Mouse (Mus musculus) cortical plate, adult 2 months (tissue): ENCODE results near the gene Stom. TPM values are rescaled to one million over a fixed set of nuclear protein-coding genes. Genes with fewer than 3 reads are reported as not detected.

Experiments used
- H3K27ac ChIP-seq: fragments of 200-500 bp; 2 replicates; pipeline ENCODE4 v1.5.1; 2012; ENCODE audit warnings: low read length, control low read depth, inconsistent platforms; ENCODE audit not compliant: insufficient read depth
- H3K4me1 ChIP-seq: fragments of 200-500 bp; 2 replicates; pipeline ENCODE4 v1.6.1; 2011; ENCODE audit warnings: low read length; ENCODE audit not compliant: control insufficient read depth, insufficient read depth
- H3K4me3 ChIP-seq: fragments of 200-500 bp; 2 replicates; pipeline ENCODE4 v1.5.1; 2011; ENCODE audit warnings: mild to moderate bottlenecking, low read length, control low read depth; ENCODE audit not compliant: insufficient read depth
- CTCF ChIP-seq: fragments of 200-500 bp; IDR thresholded peaks from 2 replicates; pipeline ENCODE4 v1.5.1; 2011; ENCODE audit warnings: mild to moderate bottlenecking, control low read depth, low read length; ENCODE audit not compliant: insufficient read depth; ENCODE audit errors: extremely low read depth
- POLR2A ChIP-seq: fragments of 200-500 bp; IDR thresholded peaks from 2 replicates; pipeline ENCODE4 v1.6.1; 2011; ENCODE audit warnings: mild to moderate bottlenecking, low read length, control low read depth; ENCODE audit not compliant: insufficient read depth; ENCODE audit errors: extremely low read depth
- polyA plus RNA-seq: library from polyadenylated mRNA; depleted of rRNA; stranded (reverse); fragments of >200 nt; gene quantifications from 2 replicates; pipeline ENCODE4 v1.2.3, GENCODE M21; 2012

Stom gene
- polyA plus RNA-seq, 1 experiment, result 14.7 TPM

DNA sequence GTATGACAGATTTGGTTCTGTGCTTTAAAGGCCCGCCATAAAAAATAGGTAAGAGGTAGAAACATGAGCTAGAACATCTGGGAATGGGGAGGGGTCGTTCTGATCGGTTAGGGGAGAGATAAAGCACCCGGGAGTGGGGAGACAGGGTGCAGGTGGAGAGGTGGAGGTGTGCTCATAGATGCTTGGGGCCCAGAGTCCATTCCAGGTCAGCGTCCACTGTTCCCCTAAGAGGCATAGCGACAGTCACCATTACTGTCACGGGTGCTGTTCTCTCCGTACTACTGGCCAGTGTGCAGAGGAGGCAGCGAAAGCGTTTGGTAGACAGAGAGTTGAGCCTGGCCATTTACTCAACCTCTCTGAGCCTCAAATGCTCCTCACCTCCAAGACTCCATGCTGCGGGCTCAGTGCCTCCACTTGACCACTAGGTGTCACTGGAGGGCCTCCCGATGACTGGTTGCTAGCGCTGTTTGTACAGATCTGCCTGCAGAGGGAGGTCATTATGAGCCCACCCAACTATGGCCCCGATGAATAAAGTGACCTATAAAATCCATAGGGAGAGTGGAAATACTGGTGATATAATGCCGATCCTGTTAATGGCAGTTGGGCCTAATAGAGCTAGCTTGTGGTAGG, 39.0 kb downstream of the Stom start:
- H3K27ac ChIP-seq, result no peak overlapping the region
- no peak overlapping the region for H3K4me3 ChIP-seq
- H3K4me1 ChIP-seq, result no peaks in the 10 kb centered on the region
- TF ChIP-seq CTCF, result peak; percentile 99
- no peak for TF ChIP-seq POLR2A

DNA sequence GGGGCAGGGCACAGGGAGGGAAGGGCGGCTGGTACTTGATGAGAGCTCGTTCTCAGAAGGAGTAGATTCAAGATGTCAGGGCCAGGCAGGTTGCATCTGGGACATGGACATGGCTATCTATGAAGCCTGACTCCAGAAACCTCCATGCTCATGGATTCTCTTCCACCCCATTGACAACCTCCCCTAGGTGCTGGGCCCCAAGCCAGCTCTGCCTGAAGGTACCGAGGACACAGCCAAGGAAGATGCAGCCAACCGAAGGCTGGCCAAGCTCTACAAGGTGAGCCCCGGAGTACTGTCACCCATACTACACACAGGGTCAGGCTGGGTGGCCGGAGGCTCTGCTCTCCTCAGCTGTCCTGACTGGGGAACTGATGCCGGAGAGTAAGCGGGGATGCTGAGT, 43.5 kb downstream of the Stom start:
- Histone ChIP-seq H3K4me1 (no peaks in the 10 kb centered on the region), H3K4me3 (no peak overlapping the region), H3K27ac (no peak overlapping the region)
- no peak for TF ChIP-seq POLR2A
- no peak for TF ChIP-seq CTCF

DNA sequence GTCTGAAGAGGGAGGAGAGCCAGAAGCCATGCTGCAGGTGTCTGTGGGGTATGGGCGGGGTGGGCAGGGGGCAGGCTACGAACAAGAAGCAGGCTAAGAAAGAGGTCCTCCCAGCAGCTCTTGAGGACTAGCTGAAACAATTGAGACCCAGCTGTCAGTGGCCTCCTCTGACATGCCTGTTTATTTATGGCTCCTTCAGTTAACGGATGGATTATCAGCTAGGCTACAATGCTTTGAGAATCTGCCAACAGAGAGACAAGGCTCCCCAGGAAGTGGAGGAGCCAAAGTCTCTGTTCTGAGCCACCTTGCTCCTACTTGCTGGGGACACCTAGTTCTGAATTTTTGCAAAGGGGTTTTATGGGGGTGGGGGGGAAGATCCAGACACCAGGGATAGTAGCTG, 44.1 kb downstream of the Stom start:
- TF ChIP-seq CTCF (no peak), POLR2A (no peak)
- Histone ChIP-seq H3K27ac (no peak overlapping the region), H3K4me3 (no peak overlapping the region), H3K4me1 (no peaks in the 10 kb centered on the region)

DNA sequence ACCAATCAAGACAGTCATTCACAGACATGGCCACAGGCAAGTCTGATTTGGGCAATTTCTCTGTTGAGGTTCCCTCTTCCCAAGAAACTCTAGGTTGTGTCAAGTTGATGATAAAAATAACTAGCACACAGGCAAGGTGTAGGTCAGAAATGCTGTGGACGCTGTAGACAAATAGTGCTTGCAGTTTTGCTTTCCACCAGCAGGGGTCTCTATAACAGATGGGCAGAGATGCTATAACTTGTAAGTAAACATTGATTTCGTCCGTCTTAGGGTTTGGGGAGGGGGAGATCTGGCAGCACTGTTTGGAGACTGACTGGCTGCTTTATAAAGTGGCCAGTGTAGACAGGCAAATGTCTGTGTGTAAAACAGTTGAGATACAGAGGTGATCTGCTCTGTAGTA, 44.9 kb downstream of the Stom start:
- Histone ChIP-seq H3K4me1 (no peaks in the 10 kb centered on the region), H3K27ac (no peak overlapping the region), H3K4me3 (no peak overlapping the region)
- TF ChIP-seq CTCF, result peak; percentile 48; the same call in 1 of the 2 replicates
- TF ChIP-seq POLR2A, result no peak

DNA sequence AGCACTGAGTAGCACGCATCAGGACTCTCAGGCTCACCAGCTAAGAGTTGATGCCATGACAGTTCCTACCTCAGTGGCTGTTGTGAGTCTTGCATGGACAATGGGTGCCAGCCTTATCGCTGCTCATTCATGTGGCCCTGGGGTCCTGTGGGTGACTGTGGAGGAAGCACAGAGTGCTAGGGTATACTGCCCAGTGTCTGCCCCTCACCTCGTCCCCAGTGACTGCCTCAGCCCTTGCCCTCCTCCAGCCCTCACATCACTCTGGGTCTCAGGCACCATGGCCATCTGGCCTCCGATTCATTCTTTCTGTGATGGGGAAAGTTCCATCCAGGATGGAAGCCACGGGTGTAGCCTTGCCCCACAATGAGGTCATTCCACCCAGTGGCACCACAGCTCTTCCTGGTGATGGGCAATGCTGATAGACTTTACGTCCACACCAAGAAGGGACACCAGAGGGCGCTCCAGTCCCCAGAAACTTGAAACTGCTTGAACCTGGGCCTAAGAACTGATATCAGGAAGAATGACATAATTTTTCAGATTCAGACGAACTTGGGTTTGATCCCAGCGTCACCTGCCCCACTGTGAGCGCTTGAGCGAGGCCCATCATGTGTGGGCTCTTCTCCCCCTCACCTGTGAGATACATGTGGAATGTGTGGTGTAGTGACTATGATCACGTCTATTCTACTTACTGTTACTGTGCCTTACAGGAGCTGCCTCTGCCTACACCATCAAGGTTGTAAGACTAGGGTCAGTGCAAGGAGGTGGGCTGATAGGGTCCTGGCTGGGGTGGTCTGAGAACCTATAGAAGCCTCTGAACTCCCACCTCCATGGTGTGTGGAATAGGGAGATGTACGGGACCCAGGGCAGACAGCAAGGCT, 47.8 kb downstream of the Stom start:
- no peaks in the 10 kb centered on the region for H3K4me1 ChIP-seq
- H3K4me3 ChIP-seq, result no peak overlapping the region
- TF ChIP-seq CTCF, result peak; percentile 88
- TF ChIP-seq POLR2A, result no peak
- no peak overlapping the region for H3K27ac ChIP-seq

DNA sequence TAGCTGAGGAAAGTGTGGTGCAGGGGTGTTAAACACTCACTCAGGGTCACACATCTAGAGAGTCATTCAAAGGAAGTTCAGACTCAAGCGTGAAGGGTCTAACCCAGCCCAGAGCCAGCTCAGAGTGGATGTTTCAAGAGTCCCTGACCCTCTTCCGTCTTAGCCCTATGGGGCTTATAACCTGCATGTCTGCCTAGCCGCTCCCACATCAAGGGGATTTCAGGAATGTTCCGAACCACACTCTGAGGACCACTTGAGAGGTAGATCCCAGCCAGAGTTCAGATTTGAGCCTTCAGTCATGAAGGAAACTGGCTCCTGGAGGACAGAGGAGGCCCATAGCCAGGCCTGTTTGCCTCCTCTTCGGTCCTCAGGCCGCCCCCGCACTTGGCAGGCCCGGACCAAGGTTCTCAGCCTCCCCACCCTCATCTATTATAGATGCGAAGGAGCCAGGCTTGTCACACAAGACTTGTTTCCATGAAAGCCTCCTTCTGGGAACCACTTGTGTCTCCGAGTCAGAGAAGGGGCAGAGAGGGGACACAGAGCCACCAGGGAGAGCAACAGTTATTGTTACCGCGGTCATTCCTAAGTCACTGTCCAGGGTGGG, 49.7 kb downstream of the Stom start:
- no peaks in the 10 kb centered on the region for H3K4me1 ChIP-seq
- H3K4me3 ChIP-seq, result no peak overlapping the region
- H3K27ac ChIP-seq, result no peak overlapping the region
- TF ChIP-seq POLR2A, result no peak
- no peak for TF ChIP-seq CTCF

DNA sequence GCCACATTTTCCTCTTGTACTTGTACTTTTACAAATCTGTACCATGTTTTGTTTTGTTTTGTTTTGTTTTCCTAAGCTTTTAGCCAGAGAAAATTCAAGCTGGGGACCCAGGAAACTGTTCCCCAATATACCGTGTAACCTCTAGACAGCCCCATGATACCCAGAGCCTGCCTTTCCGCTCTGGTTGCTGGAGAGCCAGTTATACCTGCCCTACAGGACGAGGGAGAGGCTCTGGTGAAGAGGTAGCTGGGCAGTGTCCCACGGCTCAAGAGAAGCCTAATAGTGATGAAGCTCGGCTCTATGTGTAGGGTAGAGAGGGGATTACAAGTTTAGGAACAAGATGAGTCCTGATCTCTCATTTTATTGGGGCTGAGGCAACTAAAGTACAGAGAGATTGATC, 51.6 kb downstream of the Stom start:
- TF ChIP-seq POLR2A (no peak), CTCF (no peak)
- Histone ChIP-seq H3K27ac (no peak overlapping the region), H3K4me3 (no peak overlapping the region), H3K4me1 (no peaks in the 10 kb centered on the region)

DNA sequence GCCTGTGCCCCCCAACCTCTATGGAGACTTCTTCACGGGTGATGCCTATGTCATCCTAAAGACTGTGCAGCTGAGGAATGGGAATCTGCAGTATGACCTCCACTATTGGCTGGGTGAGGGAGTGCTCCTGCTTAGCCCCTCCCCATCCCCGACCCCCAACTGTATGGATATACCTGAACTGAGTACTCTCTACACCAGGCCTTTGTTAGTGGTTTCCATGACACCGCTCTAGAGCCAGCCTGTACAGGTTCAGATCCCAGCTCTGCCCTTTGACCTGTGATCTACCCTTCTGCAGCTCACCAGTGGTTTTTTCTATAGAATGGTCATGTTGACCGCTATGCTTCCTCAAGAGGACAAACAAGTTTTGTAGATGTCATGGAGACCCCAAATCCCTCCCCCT, 52.8 kb downstream of the Stom start:
- Histone ChIP-seq H3K27ac (no peak overlapping the region), H3K4me3 (no peak overlapping the region), H3K4me1 (no peaks in the 10 kb centered on the region)
- TF ChIP-seq POLR2A (no peak), CTCF (no peak)

DNA sequence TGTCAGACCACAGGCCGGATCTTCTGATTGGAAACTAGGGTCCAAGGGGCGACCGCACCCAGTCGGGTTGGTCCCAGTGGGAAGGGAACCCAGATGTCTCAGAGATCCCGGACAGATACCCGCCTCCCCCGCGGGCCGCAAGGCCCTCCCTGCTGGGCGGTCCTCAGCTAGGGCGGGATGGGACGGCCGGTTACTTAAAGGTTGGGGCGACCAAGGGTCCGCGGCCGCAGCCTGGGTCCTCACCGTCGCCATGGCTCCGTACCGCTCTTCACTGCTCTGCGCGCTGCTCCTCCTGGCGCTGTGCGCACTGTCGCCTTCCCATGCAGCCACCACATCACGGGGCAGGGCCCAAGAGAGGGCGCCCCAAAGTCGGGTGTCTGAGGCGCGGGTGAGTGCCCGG, 54.6 kb downstream of the Stom start:
- peak overlapping the region; percentile 49 for H3K27ac ChIP-seq
- peak overlapping the region; percentile 20; the same call in 1 of the 2 replicates for H3K4me3 ChIP-seq
- TF ChIP-seq CTCF (no peak), POLR2A (no peak)
- no peaks in the 10 kb centered on the region for H3K4me1 ChIP-seq
